Mouse (Mus musculus): ENCODE measurements around the gene Gm49450. TPM values are rescaled to one million over a fixed set of nuclear protein-coding genes. Genes with fewer than 3 reads are reported as not detected.

Gene Gm49450
- polyA plus RNA-seq, 1 experiment from 2014 or later, result not detected

DNA sequence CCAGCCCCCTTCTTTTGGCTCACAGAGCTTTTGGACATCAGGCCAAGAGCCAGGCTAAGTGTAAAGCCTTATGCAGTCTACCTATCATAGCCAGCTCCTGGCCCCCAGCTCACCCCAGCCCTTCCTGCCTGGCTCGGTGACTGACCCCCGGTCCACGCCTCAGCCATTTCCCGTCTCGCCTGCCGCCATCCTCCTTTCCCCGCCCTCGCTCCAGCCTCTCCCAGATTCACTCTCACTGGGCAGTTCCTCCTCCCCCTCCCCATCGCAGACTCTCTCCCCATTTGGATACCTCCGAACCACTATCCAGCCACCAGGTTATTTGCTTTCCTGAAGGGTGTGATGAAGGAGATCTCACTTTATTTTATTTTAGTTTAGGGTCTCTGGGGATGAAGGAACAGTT, 55.9 kb downstream of the Gm49450 start:
- no peak for DNase-seq (ENCODE audit: low spot score)
- WGBS, result 2% methylated on average over 10 of the region's 10 CpGs
- H3K9me3 ChIP-seq, result no peaks in the 10 kb centered on the region
- H3K4me3 ChIP-seq, result peak overlapping the region; percentile 70
- H3K27me3 ChIP-seq (ENCODE audit: insufficient read depth, poor library complexity, severe bottlenecking), result peaks cover 80% of the 10 kb centered on the region
- H3K4me1 ChIP-seq, result peaks cover 57% of the 10 kb centered on the region
- peak overlapping the region; percentile 89 for H3K27ac ChIP-seq
- H3K36me3 ChIP-seq, result no peaks in the 10 kb centered on the region

DNA sequence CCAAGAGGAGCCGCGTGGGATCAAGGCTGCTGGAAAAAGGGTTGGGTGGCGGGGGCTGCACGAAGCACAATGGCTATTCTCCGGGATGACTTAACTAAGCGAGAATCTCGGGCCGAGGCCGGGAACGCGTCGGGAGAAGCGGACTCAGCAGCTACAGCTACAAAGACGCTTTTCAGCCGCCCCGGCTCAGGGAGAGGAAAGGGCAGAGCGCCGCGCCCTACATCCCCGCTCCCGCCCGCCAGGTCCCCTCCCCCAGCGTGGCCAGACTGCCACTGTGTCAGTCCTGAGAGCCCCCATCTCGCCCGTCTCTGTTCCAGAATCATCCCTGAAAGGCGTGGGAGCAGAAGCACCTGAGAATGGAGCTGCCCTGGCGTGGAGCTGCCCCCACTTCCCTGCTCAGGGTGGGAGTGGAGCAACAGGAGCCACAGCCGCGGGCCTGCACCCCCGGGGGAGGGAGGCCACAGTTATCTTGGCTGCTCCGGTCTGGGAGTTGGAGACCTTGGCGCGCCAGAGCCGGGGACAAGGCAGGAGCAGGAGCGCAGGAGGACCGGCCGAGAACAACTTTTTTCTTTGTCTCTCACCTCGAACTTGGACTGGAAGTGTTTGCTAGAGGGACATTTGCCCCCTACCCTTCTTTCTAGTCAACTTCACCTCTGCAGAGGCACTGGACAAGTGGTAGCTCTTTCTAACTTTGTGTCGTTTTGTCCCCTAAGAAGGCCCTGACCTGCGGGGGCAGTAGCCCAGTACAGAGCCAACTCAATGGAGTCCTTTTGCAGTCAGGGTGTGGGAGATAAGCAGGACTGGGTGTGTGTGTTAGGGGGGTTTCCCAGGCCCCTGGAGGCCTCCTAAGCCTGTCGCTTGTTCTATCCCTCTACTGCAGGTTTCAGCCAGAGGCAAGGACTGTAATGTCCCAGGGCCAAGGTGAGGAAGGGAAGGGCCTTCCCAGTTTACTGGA, 57.4 kb downstream of the Gm49450 start:
- Histone ChIP-seq H3K27me3 (ENCODE audit: insufficient read depth, poor library complexity, severe bottlenecking) (peaks cover 94% of the 10 kb centered on the region), H3K27ac (peak overlapping the region; percentile 89), H3K36me3 (no peaks in the 10 kb centered on the region), H3K4me3 (peak overlapping the region; percentile 70), H3K4me1 (peaks cover 66% of the 10 kb centered on the region), H3K9me3 (no peaks in the 10 kb centered on the region)
- peak; percentile 87 for DNase-seq (ENCODE audit: low spot score)
- WGBS, result under 1% methylated on average over 41 of the region's 41 CpGs

GRCm38 (mm10) chr15:98894746-98895634, 58.4 kb downstream of the Gm49450 start:
- H3K4me3 ChIP-seq, result peak overlapping the region; percentile 70
- no peak for DNase-seq (ENCODE audit: low spot score)
- peak overlapping the region; percentile 89 for H3K27ac ChIP-seq
- no peaks in the 10 kb centered on the region for H3K36me3 ChIP-seq
- WGBS, result 4% methylated on average over 38 of the region's 38 CpGs
- H3K4me1 ChIP-seq, result peaks cover 63% of the 10 kb centered on the region
- H3K9me3 ChIP-seq, result no peaks in the 10 kb centered on the region
- peaks cover 88% of the 10 kb centered on the region for H3K27me3 ChIP-seq (ENCODE audit: insufficient read depth, poor library complexity, severe bottlenecking)

DNA sequence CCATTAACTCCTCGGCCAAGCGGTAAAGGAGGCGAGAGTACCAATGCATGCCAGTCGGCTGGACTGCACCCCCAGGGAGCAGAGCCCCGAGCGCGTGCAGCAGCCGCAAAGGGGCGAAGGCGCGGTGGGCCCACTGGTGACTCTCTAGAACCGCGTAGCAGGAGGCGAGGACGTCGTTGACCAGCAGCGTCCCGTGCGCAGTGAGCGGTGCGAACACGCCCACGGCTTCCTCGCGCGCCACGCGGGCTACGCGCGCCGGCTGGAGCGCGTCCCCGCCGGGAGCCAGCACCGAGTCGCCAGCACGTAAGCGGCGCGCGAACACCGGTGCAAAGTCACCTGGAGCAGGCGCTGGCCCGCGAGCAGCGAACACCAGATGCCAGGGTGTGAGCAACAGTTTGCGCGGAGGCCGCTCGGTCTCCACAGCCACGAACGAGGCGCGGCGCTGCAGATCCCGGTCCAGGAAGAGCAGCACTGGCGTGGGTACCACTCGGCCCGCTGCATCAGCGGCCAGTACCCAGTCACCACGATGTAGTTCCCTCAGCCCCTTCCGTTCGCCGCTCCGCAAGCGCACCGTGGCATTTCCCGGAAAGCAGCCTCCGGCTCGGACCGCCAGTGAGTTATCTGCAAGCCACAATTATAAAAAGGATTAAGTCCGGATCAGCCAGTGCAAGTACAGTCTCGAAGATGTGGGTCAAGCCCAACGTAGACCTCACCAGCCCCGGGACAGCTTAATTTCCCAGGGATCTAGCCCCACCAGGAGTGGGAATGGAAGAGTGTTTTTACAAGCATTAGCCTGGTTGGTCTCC, 59.2 kb downstream of the Gm49450 start, which contains the start of gene Rhebl1:
Gene Rhebl1 (minus strand): TSS at position 601 of the 806 bp plus-strand sequence.
- no peaks in the 10 kb centered on the region for H3K36me3 ChIP-seq
- H3K27me3 ChIP-seq (ENCODE audit: insufficient read depth, poor library complexity, severe bottlenecking), result peaks cover 81% of the 10 kb centered on the region
- WGBS, result under 1% methylated on average over 77 of the region's 77 CpGs
- H3K4me1 ChIP-seq, result peaks cover 63% of the 10 kb centered on the region
- peak; percentile 79 for DNase-seq (ENCODE audit: low spot score)
- peak within 1 kb of the TSS; percentile 89 for H3K27ac ChIP-seq
- peak within 1 kb of the TSS; percentile 70 for H3K4me3 ChIP-seq
- H3K9me3 ChIP-seq, result no peaks in the 10 kb centered on the region

DNA sequence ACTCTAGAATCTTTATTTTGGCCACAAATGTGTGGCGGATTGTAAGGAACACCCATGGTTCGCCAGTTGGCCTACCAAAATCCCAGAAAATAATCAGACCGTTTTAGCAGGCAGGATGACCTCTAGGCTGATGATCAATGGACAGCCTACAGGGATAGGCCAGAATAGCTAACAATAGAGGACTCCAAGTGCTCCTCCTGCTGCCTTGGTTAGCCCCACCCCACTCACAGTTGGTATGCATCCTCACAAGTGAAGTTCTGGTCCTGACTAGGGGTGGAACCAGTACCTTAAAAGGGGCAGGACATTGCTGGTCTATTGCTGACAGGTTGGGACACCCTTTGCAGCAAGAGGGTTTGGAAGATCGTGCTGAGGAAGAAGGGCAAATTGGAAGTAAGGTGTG, 60.3 kb downstream of the Gm49450 start:
- no peak for DNase-seq (ENCODE audit: low spot score)
- Histone ChIP-seq H3K27ac (no peak overlapping the region), H3K9me3 (no peaks in the 10 kb centered on the region), H3K27me3 (ENCODE audit: insufficient read depth, poor library complexity, severe bottlenecking) (peaks cover 70% of the 10 kb centered on the region), H3K36me3 (no peaks in the 10 kb centered on the region), H3K4me3 (no peak overlapping the region), H3K4me1 (peaks cover 56% of the 10 kb centered on the region)
- WGBS, result 48% methylated on average over 4 of the region's 4 CpGs

DNA sequence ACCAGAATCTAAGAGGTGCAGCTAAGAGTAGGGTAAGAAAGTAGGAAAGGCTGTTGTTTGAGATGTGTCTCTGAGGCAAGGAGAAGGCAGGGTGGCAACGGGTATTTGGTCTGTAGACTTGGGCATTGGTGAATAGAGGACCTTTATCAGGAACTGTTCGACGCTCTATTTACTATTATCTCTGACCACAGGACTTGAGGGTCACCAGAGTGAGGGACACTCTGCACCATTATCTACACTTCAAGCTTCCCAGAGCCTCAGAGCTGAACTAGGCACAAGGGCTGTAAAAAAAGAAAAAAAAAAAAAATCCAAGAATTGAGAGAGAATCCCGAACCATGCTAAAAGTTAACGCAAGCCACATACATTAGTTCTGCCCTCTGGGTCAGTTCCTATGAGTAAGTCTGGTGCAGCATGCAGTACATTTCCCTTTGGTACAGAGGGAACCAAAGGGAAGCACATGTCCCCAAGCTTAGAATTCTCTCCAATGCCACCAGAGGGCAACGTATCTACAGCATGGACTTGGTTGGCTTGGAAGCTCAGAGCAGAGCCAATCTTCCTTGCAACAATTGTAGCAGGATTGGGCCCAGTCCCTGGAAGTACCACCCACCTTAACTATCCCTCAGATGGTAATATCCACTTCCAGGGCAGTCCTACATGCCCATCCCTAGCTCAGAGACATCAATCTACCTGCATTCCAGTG, 61.3 kb downstream of the Gm49450 start:
- Histone ChIP-seq H3K27me3 (ENCODE audit: insufficient read depth, poor library complexity, severe bottlenecking) (peaks cover 60% of the 10 kb centered on the region), H3K27ac (peak overlapping the region; percentile 54; the same call in 1 of the 2 replicates), H3K4me1 (peaks cover 46% of the 10 kb centered on the region), H3K36me3 (no peaks in the 10 kb centered on the region), H3K9me3 (no peaks in the 10 kb centered on the region), H3K4me3 (no peak overlapping the region)
- WGBS, result 25% methylated on average over 6 of the region's 6 CpGs
- peak; percentile 84 for DNase-seq (ENCODE audit: low spot score)

DNA sequence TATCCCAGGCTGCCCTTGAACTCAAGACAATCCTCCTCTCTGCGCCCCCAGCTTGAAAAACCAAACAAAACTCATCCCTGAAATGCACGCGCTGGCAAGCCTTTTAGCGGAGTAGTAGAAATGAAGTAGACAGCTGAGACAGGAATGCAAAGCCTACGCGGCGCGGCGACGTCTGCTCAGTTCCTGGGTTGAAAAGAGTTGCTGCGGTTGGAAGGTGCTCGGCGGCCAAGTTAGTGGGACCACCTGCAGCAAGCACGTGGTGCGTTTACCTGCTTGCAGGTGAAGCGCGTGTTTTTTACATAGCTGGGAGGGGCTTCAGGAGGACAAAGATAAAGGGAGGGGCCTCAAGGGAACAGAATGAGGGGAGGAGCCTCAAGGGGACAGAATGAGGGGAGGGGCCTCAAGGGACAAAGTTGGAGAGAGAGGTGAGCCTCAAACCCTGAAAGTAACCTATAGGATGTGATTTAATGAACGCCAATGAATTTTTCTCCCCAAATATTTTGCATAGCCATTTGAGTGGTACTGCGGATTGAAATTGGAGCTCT, 62.1 kb downstream of the Gm49450 start:
- H3K4me1 ChIP-seq, result peaks cover 39% of the 10 kb centered on the region
- H3K27ac ChIP-seq, result no peak overlapping the region
- no peaks in the 10 kb centered on the region for H3K36me3 ChIP-seq
- peaks cover 52% of the 10 kb centered on the region for H3K27me3 ChIP-seq (ENCODE audit: insufficient read depth, poor library complexity, severe bottlenecking)
- 7% methylated on average over 19 of the region's 19 CpGs for WGBS
- H3K4me3 ChIP-seq, result peak overlapping the region; percentile 46
- DNase-seq (ENCODE audit: low spot score), result no peak
- no peaks in the 10 kb centered on the region for H3K9me3 ChIP-seq

GRCm38 (mm10) chr15:98887526-98887925, 65.8 kb downstream of the Gm49450 start:
- no peak overlapping the region for H3K4me3 ChIP-seq
- no peak overlapping the region for H3K27ac ChIP-seq

GRCm38 (mm10) chr15:98886667-98887387, 66.5 kb downstream of the Gm49450 start:
- H3K27ac ChIP-seq, result no peak overlapping the region
- H3K27me3 ChIP-seq (ENCODE audit: insufficient read depth, poor library complexity, severe bottlenecking), result 0 out of 2 replicates have a peak, but pooled peaks cover 9% of the 10 kb centered on the region
- H3K36me3 ChIP-seq, result no peaks in the 10 kb centered on the region
- H3K4me1 ChIP-seq, result peaks cover 11% of the 10 kb centered on the region
- no peak for DNase-seq (ENCODE audit: low spot score)
- no peaks in the 10 kb centered on the region for H3K9me3 ChIP-seq
- no peak overlapping the region for H3K4me3 ChIP-seq
- 63% methylated on average over 8 of the region's 8 CpGs for WGBS

More at GRCm38 (mm10) chr15:98887526-98887925, 65.8 kb downstream of the Gm49450 start:
- Histone ChIP-seq H3K27me3 (ENCODE audit: insufficient read depth, poor library complexity, severe bottlenecking) (peaks cover 15% of the 10 kb centered on the region), H3K36me3 (no peaks in the 10 kb centered on the region), H3K9me3 (no peaks in the 10 kb centered on the region), H3K4me1 (peaks cover 8% of the 10 kb centered on the region)
- no peak for DNase-seq (ENCODE audit: low spot score)
- WGBS, result 77% methylated on average over 7 of the region's 7 CpGs

- H3K9me3 ChIP-seq, result no peaks in the 10 kb centered on the region
- no peak overlapping the region for H3K4me3 ChIP-seq
- 68% methylated on average over 1 of the region's 1 CpGs for WGBS
- no peaks in the 10 kb centered on the region for H3K36me3 ChIP-seq
- no peak for DNase-seq (ENCODE audit: low spot score)
- H3K27me3 ChIP-seq (ENCODE audit: insufficient read depth, poor library complexity, severe bottlenecking), result no peaks in the 10 kb centered on the region
- peaks cover 15% of the 10 kb centered on the region for H3K4me1 ChIP-seq
- H3K27ac ChIP-seq, result no peak overlapping the region
Observed at GRCm38 (mm10) chr15:98884106-98884505, 69.2 kb downstream of the Gm49450 start.

GRCm38 (mm10) chr15:98883661-98884060, 69.7 kb downstream of the Gm49450 start:
- H3K4me1 ChIP-seq, result peaks cover 15% of the 10 kb centered on the region
- H3K9me3 ChIP-seq, result no peaks in the 10 kb centered on the region
- no peak overlapping the region for H3K4me3 ChIP-seq
- 0 out of 2 replicates have a peak, but pooled peaks cover 3% of the 10 kb centered on the region for H3K36me3 ChIP-seq
- no peaks in the 10 kb centered on the region for H3K27me3 ChIP-seq (ENCODE audit: insufficient read depth, poor library complexity, severe bottlenecking)
- no peak overlapping the region for H3K27ac ChIP-seq
- DNase-seq (ENCODE audit: low spot score), result no peak

All from heart, embryonic 10.5 days (tissue).